Mouse (Mus musculus) megakaryocyte, embryonic 14.5 days (primary cell): Measurements from ENCODE around the gene Speer4c.
"Not testable (repeated sequence)": the region's sequence is repeated elsewhere in the genome, so short reads cannot be mapped to it uniquely, and the experiment has no call there.

Experiments
- FLI1 ChIP-seq: IDR thresholded peaks from 2 replicates; pipeline ENCODE4 v1.6.1; 2012; ENCODE audit warnings: low read length, inconsistent platforms, mixed read lengths
- GATA1 ChIP-seq: IDR thresholded peaks from 3 replicates; pipeline ENCODE4 v1.6.1; 2012; ENCODE audit warnings: mixed read lengths, low read length, inconsistent platforms, borderline replicate concordance

GRCm38 (mm10) chr5:15688874-15689658, 25.0 kb downstream of the Speer4c start:
- TF ChIP-seq FLI1, GATA1: not testable (repeated sequence)
